Mouse (Mus musculus): ENCODE results near the gene Hpse.

DNA sequence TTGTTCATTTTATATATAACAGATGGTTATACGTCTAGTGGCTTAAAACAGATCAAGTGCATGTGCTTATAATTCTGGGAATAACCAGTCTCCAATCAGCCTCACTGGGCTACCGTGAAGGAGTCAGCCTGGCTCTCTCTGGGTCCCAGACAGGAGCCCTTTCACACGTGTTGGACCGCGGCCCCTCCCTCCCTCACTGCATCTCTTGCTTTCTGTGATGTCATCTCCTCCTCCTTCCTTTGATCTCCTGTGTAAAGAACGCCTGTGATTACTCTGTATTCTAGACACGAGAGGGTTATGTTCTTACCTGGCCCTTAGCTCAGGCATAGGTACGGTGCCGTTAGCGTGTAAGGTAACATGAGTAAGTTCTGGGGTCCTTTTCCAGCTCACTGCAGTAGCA is 68.0 kb downstream of the Hpse start:
- TF ChIP-seq CTCF (IDR thresholded peaks at IDR 0.05; ENCODE audit: low read depth), result no peak
- no peak for TF ChIP-seq EP300 (optimal IDR thresholded peaks at IDR 0.05)

Measured in stomach, postnatal 0 days (tissue).